Comparison of ENCODE assay signal across 29 mouse cellular contexts in genomic region chr14:123003715-123004114, GRCm38 (mm10).
"Had no signal": no experiment of that assay in that cellular context is flagged by ENCODE, and none has a peak within 500 bp of the region (broad histone marks: within the 10 kb centered on the region; RNA-seq: fewer than 3 reads in every experiment).

No protein-coding gene starts in this region.

- H3K9ac ChIP-seq: heart, embryonic 12.5 days; hindbrain, embryonic 12.5 days; hindbrain, embryonic 14.5 days; intestine, embryonic 15.5 days; kidney, embryonic 15.5 days; limb, embryonic 12.5 days; liver, embryonic 13.5 days; liver, embryonic 15.5 days had no signal

- DNase-seq: gastrocnemius, adult 2 months; gastrocnemius, postnatal 10 days; gastrocnemius, postnatal 25 days; heart, adult 18-20 months; heart, postnatal 10 days; heart, postnatal 4 days; kidney, adult 18-20 months; kidney, adult 8-10 months; kidney, postnatal 14 days; kidney, postnatal 36 days; layer of hippocampus, adult 9-11 months; liver; liver, embryonic 13.5 days had no signal

- H3K4me2 ChIP-seq: heart, embryonic 12.5 days; hindbrain, embryonic 12.5 days; hindbrain, embryonic 14.5 days; intestine, embryonic 15.5 days; kidney, embryonic 15.5 days; limb, embryonic 12.5 days; liver, embryonic 11.5 days; liver, embryonic 13.5 days; liver, embryonic 15.5 days had no signal

- H3K36me3 ChIP-seq: heart, embryonic 10.5 days; heart, embryonic 12.5 days; hindbrain, embryonic 10.5 days; hindbrain, embryonic 12.5 days; intestine, embryonic 15.5 days; kidney, embryonic 15.5 days; limb, embryonic 10.5 days; limb, embryonic 12.5 days; liver, embryonic 13.5 days; liver, embryonic 15.5 days had no signal

- H3K4me1 ChIP-seq: heart, embryonic 10.5 days; hindbrain, embryonic 10.5 days; hindbrain, embryonic 12.5 days; intestine, embryonic 15.5 days; kidney, embryonic 15.5 days; liver, embryonic 13.5 days; liver, embryonic 15.5 days had no signal

- H3K9me3 ChIP-seq: heart, embryonic 10.5 days; heart, embryonic 12.5 days; hindbrain, embryonic 10.5 days; hindbrain, embryonic 12.5 days; intestine, embryonic 15.5 days; kidney, embryonic 15.5 days; limb, embryonic 10.5 days; limb, embryonic 12.5 days; liver, embryonic 13.5 days; liver, embryonic 15.5 days had no signal

- H3K27ac ChIP-seq: gastrocnemius, adult 2 months; heart, embryonic 10.5 days; hindbrain, embryonic 10.5 days; hindbrain, embryonic 12.5 days; hindbrain, embryonic 14.5 days; intestine, embryonic 15.5 days; kidney, embryonic 15.5 days; kidney, postnatal 0 days; left cerebral cortex, adult 2 months; limb, embryonic 10.5 days; limb, embryonic 12.5 days; liver, embryonic 13.5 days; liver, embryonic 15.5 days had no signal

- H3K4me3 ChIP-seq: gastrocnemius, adult 2 months; heart, embryonic 10.5 days; heart, embryonic 12.5 days; hindbrain, embryonic 10.5 days; hindbrain, embryonic 12.5 days; intestine, embryonic 15.5 days; kidney, embryonic 15.5 days; left cerebral cortex, adult 2 months; limb, embryonic 10.5 days; limb, embryonic 12.5 days; liver, embryonic 13.5 days; liver, embryonic 15.5 days had no signal

- H3K27me3 ChIP-seq: hindbrain, embryonic 12.5 days; intestine, embryonic 15.5 days; kidney, embryonic 15.5 days; limb, embryonic 12.5 days; liver, embryonic 15.5 days had no signal

- ATAC-seq: hindbrain, embryonic 16.5 days; inflammation-experienced regulatory T-cells, adult 6 months; intestine, embryonic 15.5 days; intestine, postnatal 0 days had no signal
